Mouse (Mus musculus) B cell, adult 67 days (primary cell): ENCODE results near the gene Tmem26. TPM values are rescaled to one million over a fixed set of nuclear protein-coding genes. Genes with fewer than 3 reads are reported as not detected.

Experiments
- total RNA-seq, 2 experiments: library from RNA; stranded (reverse); gene quantifications; 4 replicates each; pipeline ENCODE4 v1.2.4; 2023

Gene Tmem26
- 1 to 10 TPM; 3.0 to 3.7 TPM for total RNA-seq

GRCm38 (mm10) chr10:68723568-68724360 is at the start of gene Tmem26:
Tmem26 (plus strand) TSS chr10:68723646.

Other genes starting within 250 kb of the Tmem26 start
- gene Cabcoco1, start 181.8 kb upstream of the Tmem26 start, total RNA-seq: under 1 TPM in 1 of 2 experiments, not detected in 1; 0.56 TPM